Mouse (Mus musculus) heart, adult 18-20 months (tissue): ENCODE results near the gene Usp47. TPM values are rescaled to one million over a fixed set of nuclear protein-coding genes. Genes with fewer than 3 reads are reported as not detected.
"Not testable (repeated sequence)": the region's sequence is repeated elsewhere in the genome, so short reads cannot be mapped to it uniquely, and the experiment has no call there.

Experiments used
- DNase-seq, 2 experiments: peaks; one replicate each; pipeline ENCODE4 v3.0.0; 2021 to 2022; ENCODE audit warnings: mixed read lengths in 1 of 2
- total RNA-seq, 2 experiments: library from RNA; stranded (reverse); gene quantifications; 2 replicates each; pipeline ENCODE4 v1.2.3; 2021

Usp47 gene
- total RNA-seq, 2 experiments from 2014 or later, result 83.2 to 89.4 TPM

DNA sequence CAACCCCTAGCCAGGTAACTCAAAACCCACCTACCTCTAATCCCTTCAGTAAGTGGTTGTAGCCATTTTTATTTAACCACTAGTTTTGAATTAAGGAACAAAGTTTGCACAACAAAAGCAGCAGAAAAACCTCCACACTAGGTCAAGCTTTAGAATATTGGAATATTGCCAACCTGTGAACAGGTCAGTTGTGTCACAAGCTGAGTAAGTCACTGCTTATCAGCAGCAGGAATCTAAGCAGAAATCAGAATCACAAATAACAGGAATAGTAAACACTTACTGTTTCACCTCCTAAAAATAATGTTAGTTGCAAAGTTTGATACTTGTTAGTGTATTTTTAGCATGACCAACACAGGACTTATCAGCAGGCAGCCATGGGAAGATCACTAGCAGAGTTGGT lies 17.0 kb downstream of the Usp47 start:
- no peak for DNase-seq

DNA sequence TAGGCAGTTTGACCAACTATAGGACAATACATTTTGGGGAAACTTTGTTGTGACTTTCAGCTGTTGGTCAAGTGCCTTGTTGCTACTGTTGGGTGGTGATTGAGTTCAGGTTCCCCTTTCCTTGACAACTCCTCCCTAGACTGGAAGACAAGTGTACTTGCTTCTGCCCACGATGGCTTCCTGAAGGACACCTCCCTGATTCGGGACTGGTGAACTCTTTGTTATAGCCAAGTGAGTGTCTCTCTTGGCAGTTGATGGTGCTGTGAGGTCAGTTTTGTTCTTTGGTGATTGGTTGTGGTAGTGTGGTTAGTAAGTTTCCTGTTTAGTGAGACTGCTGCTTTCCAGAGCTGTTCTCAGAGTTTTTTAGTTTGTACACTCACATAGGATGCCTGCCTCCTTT lies 19.5 kb downstream of the Usp47 start:
- DNase-seq, result peak in 1 of 2 experiments; percentile 36

DNA sequence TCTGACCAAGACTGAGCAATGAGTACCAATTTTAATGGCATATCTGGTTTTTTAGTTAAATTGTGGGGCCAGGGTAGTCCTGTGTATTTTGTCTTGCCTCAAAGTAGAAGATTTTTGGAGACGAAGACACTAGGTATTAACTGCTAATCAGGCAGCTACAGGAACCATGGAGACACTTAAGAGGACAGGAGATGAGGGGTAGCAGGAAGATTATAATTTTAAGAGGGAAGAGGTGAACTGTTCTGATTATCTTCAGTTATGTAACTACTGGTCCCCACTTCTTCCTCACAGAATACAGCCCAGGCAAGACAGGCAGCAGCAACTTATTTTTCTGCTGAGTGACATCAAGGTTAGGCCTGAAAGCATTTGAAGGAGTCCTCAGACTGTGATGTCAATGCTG lies 21.9 kb downstream of the Usp47 start:
- DNase-seq, result no peak

DNA sequence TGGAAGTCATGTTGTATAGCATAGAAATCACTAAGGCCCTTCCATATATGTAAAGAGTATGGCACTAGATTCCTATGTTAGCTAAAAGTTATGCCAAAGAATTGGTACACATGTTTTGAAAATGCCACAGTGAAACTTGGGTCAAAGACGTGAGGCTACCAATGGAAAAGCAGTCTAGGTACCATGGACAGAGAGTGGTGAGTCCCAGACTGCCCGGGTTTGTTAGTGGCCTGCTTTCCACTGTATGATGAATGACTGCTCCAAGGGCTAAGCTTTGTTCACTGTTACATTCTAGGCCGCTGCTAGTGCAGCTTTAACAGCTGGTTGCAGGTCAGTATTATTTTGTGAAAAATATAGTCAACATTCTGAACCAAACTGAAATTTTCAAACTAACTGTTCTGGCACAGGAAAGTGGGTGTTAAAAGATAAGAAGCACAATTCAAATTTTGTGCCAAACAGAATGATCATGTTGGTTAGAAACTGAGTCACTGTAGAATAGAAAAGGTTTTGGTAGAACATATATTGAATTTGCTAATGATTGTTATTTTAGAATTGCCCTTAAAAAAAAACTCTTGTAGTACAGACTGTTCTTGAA lies 22.6 kb downstream of the Usp47 start:
- no peak for DNase-seq

DNA sequence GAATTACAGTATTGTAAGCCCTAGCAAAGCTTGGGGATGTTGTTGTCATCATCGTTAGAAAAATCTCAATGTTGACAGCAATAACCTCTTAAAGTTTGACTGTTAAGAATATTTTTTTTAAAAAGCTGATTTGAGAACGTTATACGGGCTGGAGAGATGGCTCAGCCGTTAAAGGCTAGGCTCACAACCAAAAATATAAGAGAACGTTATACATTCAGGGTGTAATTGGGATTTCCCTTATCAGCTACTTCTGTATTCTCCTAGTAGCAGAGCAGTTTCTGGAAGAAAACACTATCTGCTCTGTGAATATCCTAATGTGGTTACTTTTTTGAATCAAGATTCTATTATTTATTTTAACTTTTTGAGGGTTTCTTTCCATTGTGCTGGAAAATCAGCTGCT lies 25.3 kb downstream of the Usp47 start:
- DNase-seq, result no peak

DNA sequence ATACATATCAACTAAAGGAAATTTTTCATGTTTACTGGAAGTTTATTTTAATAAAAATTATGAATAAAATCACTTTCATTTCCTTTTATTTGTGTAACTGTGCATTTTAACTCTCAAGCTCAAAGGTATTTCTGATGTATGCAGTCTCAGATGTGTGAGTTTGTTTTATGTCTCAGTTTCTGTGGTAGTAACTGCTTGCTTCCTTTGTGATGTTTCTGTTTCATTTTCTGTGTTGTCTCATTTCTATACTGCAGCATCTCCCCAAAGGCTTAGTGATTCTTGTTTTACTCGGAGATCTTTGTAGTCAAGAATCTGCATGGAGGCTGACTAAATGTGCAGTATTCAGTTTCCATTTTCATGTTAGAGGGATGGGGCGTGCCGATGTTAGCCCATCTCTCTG lies 30.4 kb downstream of the Usp47 start:
- DNase-seq, result no peak

DNA sequence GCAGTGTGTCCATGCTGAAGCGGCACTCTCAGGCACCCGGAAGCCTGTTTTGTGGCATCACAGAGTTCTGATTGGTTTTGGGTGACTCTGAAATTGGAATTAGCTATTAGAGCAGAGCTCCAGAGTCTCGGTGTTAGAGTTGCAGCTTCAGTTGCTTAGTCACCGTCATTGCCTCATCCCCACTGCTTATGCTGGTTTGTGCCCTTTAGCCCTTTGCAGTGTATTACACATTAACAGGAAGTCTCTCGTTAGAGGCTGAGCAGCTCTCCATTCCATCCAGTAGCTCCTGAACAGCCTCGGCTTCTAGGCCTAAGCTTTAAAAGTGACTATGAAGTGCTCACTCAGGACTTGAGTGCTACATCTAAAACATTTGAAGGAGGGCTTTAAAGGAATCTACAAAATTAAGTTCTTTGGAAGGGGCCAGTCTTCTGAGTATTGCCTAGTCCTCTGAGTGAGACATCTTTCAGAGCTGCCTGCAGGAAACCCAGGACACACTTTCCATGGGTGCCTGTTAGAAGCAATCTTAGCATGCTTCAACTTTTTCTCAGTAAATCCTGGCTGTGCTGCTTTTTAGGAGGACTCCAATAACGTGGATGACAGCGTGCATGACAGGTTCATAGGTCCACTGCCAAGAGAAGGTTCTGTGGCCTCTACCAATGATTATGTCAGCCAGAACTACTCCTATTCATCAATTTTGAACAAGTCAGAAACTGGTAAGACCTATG lies 32.8 kb downstream of the Usp47 start:
- DNase-seq, result no peak

DNA sequence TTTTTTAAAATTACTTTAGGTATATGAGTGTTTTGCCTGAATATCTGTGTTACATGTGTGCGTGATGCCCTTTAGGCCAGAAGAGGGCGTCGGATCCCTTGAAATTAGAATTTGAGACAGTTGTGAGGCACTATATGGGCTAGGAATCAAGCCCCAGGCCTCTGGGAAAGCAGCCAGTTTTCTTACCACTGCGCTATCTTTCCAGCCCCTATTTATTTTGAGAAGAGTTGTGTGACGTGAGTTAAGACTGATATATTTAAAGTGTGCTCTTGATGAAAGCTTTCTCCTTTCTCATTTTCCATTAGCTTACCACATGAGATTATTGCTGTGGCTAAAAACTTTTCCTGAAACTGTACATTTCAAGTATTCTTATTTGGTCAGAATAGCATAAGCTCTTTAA lies 51.6 kb downstream of the Usp47 start:
- no peak for DNase-seq

DNA sequence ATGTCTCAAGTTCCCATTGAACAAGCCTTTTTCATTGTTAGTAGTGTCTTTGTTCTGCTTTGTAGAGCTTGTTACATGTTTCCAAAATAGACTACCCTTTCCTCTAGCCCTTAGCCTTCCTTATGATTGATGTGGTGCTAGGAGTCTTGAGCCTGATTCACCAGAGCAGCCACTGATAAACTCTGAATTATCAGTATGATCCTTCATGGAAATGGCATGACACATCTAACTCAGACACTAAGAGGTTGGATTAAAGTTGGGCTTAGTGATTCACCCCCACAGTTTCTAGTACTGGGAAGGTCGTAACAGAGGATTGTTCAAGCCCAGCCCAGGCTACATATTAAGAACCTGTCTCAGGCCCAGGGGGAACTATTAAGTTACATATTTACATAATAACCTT lies 59.3 kb downstream of the Usp47 start:
- no peak for DNase-seq

DNA sequence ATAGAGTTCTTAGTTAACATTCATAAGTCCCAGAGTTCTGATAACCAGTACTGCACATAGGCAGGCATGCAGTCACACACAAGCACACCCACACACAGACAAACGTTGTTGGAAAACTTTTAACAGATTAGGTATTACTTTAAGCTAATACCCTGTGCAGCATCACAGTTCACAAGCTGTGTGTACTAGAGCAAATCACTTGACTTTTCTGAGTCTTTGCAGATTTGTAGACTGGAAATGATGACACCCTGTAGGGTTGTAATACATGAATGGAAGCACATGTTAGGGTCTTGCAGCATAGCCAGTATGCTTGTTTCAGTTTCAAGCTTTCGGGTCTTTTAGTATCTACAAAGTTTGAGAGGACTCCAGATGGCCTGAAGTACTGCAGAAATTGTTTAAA lies 60.9 kb downstream of the Usp47 start:
- DNase-seq, result no peak

DNA sequence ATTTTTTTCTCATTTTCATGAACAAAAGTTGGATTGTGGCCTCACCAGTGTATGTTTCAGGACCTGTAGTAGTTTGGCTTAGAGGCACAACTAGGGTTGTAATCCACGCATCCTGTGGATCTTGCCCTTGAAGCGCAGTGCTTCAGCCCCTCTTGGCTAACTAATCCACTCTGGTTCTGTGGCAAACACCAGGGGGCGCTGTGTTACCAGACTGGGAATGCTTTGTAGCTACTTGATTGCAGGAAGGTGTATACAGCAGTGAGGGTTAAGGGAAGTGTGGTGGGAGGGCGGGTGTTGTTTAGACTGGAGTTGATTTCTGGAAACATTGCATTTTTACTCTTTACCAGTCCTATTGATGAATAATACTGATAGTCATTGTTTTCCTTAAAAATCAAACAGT lies 61.8 kb downstream of the Usp47 start:
- DNase-seq, result peak; percentile 76 to 95

DNA sequence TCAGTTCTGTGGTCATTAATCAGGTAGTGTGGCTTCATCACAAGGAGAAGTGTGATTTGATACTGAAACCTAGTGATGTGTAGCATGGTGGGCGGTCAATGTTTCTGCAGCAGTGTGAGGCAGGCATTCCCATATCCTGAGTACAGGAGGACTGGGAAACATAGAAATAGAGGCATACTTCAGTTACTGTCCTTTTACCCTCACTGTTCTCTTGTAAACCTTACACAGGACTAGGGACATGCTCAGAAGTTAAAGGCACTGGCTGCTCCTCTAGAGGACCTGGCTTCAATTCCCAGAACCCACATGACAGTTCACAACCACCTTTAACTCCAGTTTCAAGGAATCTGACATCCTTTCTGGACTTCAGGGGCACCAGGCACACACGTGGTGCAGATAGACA lies 62.9 kb downstream of the Usp47 start:
- no peak for DNase-seq

DNA sequence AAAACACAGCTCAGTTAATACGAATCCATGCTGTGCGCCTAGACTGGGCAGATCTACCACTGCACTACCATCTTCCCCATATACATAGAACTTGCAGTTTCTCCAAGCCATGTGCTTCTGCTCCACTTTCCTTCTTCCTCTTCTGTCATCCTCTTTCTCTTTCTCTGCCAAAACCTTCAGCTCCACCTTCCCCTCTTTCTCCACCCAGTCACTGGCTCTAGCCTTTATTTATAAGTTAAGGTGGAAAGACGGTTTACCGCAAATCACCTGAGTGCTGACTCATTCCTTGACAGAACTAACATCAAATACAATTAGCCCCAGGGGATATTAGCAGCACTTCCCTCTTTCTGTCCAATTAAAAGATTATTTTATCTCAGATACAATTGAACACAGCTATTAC lies 71.6 kb downstream of the Usp47 start:
- not testable (repeated sequence) for DNase-seq

DNA sequence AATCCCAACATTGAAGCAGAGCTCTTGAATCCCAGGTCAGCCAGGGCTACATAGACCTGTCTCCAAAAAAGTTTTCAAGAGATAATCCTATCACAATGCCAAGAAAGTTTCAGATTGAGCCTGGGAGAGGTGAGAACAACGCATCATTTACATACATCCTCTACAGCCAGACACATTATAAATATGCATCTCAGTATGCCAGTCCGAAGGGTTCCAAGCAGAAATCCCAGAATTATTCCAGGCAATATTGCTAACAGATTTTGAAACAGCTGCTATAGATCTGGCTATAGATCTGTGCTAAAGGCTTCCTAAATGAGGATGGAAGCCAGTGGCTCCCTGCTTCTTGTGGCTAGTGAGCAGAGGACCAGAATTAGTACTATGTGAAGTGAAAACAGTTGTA lies 77.6 kb downstream of the Usp47 start:
- no peak for DNase-seq

DNA sequence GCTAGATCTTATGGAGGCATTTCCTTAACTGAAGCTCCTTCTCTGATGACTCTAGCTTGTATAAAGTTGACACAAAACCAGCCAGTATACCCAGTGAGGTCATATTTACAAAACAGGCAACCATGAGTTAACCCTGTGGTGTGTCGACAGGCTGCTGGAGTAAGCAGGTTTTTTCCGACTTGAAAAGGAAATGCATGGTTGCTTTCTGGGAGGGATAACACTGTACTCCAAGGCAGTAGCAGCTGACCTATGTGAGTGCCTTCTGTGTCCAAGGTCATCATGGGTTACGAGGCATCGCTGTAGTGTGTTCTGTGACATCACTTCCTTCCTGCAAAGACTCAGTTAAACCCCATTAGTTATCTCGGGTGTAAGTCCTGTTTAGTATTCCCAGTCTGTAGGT lies 79.6 kb downstream of the Usp47 start:
- no peak for DNase-seq

DNA sequence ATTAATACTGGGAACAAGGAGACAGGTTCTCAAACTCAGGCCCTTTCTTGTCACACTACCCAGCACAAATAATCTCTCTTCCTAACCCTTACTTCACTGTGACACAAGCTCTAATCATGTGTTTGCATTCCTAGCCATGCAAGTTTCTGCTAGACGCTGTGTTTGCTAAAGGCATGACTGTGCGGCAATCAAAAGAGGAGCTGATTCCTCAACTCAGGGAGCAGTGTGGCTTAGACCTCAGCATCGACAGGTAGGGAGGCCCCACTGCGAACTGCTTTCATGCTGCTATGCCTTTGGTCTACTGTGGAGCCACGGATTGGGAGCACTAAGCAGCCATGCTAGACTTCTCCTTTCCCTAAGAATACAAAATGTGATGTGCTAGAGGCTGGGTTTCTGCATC lies 80.5 kb downstream of the Usp47 start:
- DNase-seq, result no peak

DNA sequence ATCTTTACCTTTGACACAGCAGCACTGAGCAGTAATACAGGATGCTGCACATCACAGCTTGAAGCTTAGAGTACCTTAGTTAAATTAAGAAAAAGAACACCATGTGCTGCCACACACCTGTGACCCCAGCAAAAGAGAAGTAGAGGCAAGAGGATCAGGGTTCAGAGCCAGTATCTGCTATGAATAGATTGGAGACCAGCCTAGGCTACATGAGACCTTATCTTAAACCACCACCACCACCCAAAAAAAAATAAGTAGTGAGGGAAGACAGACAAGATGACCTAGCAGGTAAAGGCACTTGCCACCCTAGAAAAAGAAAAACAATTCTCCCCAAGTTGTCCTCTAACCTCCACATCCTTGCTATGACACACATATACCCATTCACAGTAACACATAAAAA lies 85.5 kb downstream of the Usp47 start:
- DNase-seq, result no peak

DNA sequence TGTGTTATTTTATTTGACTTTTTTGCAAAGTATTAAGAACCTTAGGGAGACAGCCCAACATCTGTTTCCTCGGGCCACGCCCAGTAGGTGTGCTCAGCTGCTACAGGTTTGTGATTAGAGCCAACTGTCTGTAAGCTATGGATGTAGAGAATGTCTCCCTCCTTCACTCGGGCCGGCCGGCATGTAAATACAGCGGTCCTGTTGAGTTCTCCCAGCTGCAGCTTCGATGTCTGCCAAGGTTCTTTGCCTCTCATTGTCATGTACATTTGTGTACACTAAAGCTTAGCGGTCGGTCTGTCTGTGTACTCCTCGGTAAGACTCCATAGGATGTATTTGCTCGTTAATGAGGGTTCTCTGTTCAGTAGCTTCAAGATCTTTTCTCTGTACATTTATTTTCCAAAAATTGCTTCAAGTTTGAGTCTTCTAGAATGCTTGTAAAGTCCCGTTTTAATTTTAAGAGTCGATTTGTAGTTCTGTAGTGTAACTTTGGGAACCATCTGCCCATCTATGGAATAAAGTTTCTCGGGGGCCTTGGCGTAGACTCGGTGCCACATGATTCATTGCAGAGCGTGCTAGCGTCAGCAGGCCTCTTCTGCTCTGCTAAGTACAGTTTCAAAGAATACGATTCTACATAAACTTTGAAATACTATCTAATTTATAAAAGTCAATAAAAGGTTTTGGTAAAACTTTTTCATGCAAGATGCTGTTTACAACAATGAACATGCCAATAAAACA lies 87.5 kb downstream of the Usp47 start:
- DNase-seq, result no peak

DNA sequence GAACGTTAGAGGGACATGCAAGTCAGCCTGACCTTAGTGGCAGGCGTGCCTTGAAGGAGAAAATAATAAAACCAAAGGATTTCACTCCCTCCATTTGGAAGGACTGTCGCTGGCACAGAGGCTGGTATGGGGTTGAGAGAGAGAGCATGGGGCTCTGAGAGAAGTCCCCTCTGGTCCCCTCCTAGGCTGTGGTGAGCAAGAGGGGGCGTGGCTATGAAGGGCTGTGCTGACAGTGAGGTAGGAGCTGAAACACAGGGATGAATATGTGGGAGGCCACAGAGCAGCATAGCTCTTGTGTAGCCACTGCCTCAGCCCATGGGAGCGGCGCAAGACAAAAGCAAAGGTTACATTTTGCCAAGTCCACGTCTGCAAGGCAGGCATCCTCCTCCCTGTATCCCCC lies 94.2 kb downstream of the Usp47 start:
- DNase-seq, result no peak

DNA sequence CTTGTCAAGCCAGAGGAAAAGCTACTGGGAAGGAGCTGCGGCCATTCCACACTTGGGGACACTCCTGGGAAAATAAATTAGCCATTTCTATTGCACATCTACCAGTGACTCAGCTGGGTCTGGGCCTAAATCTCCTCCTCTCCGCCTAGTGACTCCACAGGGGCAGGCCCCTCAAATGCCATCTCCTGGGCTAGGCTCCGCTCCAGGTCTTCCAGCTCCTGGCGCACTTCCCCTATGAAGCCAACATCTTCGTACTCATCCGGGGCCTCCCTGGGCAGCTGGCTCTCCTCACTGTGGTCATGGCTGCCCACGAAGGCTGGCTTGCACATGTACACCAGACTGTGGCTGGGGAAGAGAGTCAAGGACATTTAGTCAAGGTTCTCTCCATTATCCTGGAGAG lies 94.8 kb downstream of the Usp47 start:
- no peak for DNase-seq

DNA sequence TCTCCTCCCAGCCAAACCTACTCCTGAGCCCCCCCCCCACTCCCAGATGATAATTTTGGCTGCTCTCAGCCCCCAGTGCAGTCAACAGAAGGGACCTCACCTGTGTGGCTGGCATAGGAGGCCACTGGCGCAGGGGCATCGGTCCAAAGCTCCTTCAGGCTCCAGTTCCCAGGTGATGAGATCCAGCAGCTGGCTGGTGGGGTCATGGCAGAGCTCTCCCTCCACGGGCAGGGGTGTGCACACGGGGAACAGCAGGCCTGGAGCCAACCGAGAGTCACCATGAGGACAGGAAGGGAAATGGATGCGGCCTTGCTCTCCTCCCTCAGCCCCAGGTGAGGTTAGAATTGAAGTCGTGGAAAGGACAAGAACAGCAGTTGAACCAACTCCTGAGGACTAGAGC lies 95.9 kb downstream of the Usp47 start:
- DNase-seq, result no peak

DNA sequence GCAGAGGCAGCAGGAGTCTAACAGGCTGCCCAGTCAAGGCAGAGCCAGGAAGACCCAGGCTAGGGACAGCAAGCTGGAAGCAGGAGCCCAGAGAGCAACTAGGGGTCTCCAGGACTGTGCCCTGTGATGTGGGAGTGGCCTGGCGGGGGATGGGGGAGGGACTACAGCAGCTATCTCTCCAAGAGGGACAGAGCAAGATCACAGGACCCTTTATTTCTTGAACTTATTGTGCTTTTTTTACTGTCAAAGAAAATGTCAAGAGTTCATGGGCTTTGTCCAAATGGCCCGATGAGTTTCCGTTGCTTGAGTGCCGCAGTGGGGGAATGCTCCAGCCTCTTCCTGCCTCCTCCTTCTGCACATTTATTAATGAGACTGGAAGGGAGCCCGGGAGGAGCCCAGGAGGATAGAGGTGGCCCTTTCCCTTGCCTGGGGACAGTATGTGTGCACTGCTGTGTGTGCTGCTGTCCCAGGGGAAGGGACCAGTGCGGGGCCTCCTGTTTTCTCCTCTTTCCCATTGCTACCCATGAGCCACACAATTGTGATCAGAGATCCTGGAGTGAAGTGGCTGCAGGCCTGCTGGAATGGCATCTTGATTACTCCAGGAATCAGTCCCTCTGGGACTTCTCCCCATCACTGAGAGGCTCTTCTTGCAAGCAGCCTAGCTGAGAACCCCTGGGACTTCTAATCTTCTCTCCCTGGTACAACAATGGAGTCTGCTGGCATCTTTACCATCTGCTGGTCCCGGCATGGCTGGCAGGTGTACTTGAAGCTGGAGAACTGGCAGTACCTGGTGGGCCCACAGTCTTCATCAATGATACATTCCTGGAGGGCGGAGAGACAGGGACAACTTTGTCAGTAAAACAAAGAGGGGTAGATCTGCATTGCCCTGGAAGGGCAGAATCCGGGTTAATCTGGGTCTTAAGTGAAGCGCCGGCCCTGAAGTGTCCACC lies 97.8 kb downstream of the Usp47 start:
- DNase-seq, result peak in 1 of 2 experiments; percentile 47
